Mouse (Mus musculus) brain, embryonic 14.5 days (tissue): ENCODE measurements around the gene Naip1.

ENCODE experiments used
- CTCF ChIP-seq: fragments of 200-500 bp; IDR thresholded peaks from 2 replicates; pipeline ENCODE4 v1.5.1; 2012; ENCODE audit warnings: inconsistent platforms, mild to moderate bottlenecking, moderate library complexity, borderline replicate concordance; ENCODE audit not compliant: insufficient read depth, insufficient read length; ENCODE audit errors: extremely low read depth
- POLR2A ChIP-seq: fragments of 200-500 bp; IDR thresholded peaks from 2 replicates; pipeline ENCODE4 v1.6.1; 2012; ENCODE audit warnings: mild to moderate bottlenecking, inconsistent platforms, borderline replicate concordance; ENCODE audit not compliant: poor library complexity, insufficient read depth, insufficient read length, severe bottlenecking; ENCODE audit errors: extremely low read depth

DNA sequence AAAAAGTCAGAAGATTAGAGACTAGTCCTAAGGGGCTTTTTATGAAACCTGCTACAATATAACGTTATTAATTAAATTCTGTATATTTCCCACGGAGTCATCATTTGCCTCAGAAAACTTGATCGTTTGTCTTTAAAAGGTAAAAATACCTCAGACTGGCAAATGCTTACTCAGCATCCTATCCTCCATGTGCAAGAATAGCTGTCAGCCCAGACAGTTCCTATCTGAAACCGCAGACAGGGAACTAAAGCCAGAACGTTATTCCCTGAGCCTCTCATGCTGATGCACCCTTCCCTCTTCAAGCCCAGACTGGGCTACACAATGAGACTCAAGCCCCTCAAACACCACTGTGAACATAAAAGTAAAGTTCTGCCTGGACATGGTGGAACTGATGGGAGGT, 37.8 kb upstream of the Naip1 start:
- TF ChIP-seq CTCF: no peak
- TF ChIP-seq POLR2A: no peak
